Mouse (Mus musculus) hindbrain, embryonic 14.5 days (tissue): ENCODE data around the gene Lrrc29. TPM values are rescaled to one million over a fixed set of nuclear protein-coding genes. Genes with fewer than 3 reads are reported as not detected.

Experiments
- ATAC-seq: fragments of 200-750 bp; cut with Nextera tagmentation; 2 replicates; pipeline ENCODE4 v1.8.0; 2017; ENCODE audit warnings: moderate number of reproducible peaks, mild to moderate bottlenecking, moderate TSS enrichment, moderate library complexity; ENCODE audit not compliant: low FRiP score
- DNase-seq: peaks from one replicate; pipeline ENCODE4 v3.0.0-alpha.2; 2015; ENCODE audit warnings: low spot score
- H3K27ac ChIP-seq: fragments of 300-500 bp; sonication (generic); 2 replicates; pipeline ENCODE4 v1.5.1; 2014; ENCODE audit warnings: mild to moderate bottlenecking, moderate library complexity
- H3K27me3 ChIP-seq: fragments of 300-500 bp; sonication (generic); 2 replicates; pipeline ENCODE4 v1.6.1; 2014; ENCODE audit warnings: mild to moderate bottlenecking, low read length, mixed read lengths; ENCODE audit not compliant: control insufficient read depth, insufficient read depth
- H3K36me3 ChIP-seq: fragments of 300-500 bp; sonication (generic); replicated peaks from 2 replicates; pipeline ENCODE4 v1.6.1; 2014; ENCODE audit not compliant: control insufficient read depth, insufficient read depth
- H3K4me1 ChIP-seq: fragments of 300-500 bp; sonication (generic); replicated peaks from 2 replicates; pipeline ENCODE4 v1.6.1; 2014; ENCODE audit warnings: antibody characterized with exemption, low read length, mixed read lengths; ENCODE audit not compliant: control insufficient read depth, insufficient read depth
- H3K4me2 ChIP-seq: fragments of 300-500 bp; sonication (generic); replicated peaks from 2 replicates; pipeline ENCODE4 v1.6.1; 2014; ENCODE audit warnings: mild to moderate bottlenecking, moderate library complexity
- H3K4me3 ChIP-seq: fragments of 300-500 bp; sonication (generic); replicated peaks from 2 replicates; pipeline ENCODE4 v1.5.1; 2014; ENCODE audit warnings: mild to moderate bottlenecking, low read length
- H3K9ac ChIP-seq: fragments of 300-500 bp; sonication (generic); 2 replicates; pipeline ENCODE4 v1.6.1; 2014
- H3K9me3 ChIP-seq: fragments of 300-500 bp; sonication (generic); 2 replicates; pipeline ENCODE4 v1.6.1; 2016; ENCODE audit warnings: low read length; ENCODE audit not compliant: control insufficient read depth
- WGBS: fragments of 180-500 bp; shearing (Covaris S2); extraction: QIAGEN DNeasy Blood & Tissue Kit; methylation state at CpG from one replicate; pipeline ENCODE4 v1.1.7; 2014; 5-methylcytosine and 5-hydroxymethylcytosine counted together
- polyA plus RNA-seq: library from polyadenylated mRNA; unstranded; fragments of >200 nt; fragmentation: Nextera tagmentation; extraction: Ambion mirVana; gene quantifications from 2 replicates; pipeline ENCODE4 v1.2.1, GENCODE M21; 2014

Gene Lrrc29
- polyA plus RNA-seq, 1 experiment from 2014 or later, result 0.92 TPM

GRCm38 (mm10) chr8:105332523-105332922 is 6.4 kb upstream of the Lrrc29 start:
- H3K27me3 ChIP-seq, result no peaks in the 10 kb centered on the region
- WGBS, result 94% methylated on average over 2 of the region's 2 CpGs
- no peaks in the 10 kb centered on the region for H3K9me3 ChIP-seq
- H3K4me2 ChIP-seq, result no peak overlapping the region
- ATAC-seq (no peak), DNase-seq (no peak)
- H3K27ac ChIP-seq, result no peak overlapping the region
- no peak overlapping the region for H3K4me3 ChIP-seq
- H3K4me1 ChIP-seq, result peaks cover under 1% of the 10 kb centered on the region
- H3K9ac ChIP-seq, result no peak overlapping the region
- H3K36me3 ChIP-seq, result peaks cover 60% of the 10 kb centered on the region

- no peak for ATAC-seq
- H3K36me3 ChIP-seq, result peaks cover 60% of the 10 kb centered on the region
- no peak overlapping the region for H3K27ac ChIP-seq
- peaks cover 7% of the 10 kb centered on the region for H3K4me1 ChIP-seq
- no peak overlapping the region for H3K9ac ChIP-seq
- H3K4me3 ChIP-seq, result no peak overlapping the region
- no peaks in the 10 kb centered on the region for H3K27me3 ChIP-seq
- no peak overlapping the region for H3K4me2 ChIP-seq
- no peak for DNase-seq
- 97% methylated on average over 9 of the region's 9 CpGs for WGBS
- no peaks in the 10 kb centered on the region for H3K9me3 ChIP-seq
Measured at GRCm38 (mm10) chr8:105331931-105332330, 5.9 kb upstream of the Lrrc29 start.

- no peak overlapping the region for H3K27ac ChIP-seq
- no peak overlapping the region for H3K4me2 ChIP-seq
- DNase-seq (no peak), ATAC-seq (no peak)
- peaks cover 60% of the 10 kb centered on the region for H3K36me3 ChIP-seq
- no peak overlapping the region for H3K4me3 ChIP-seq
- H3K4me1 ChIP-seq, result peaks cover 8% of the 10 kb centered on the region
- H3K27me3 ChIP-seq, result no peaks in the 10 kb centered on the region
- no peak overlapping the region for H3K9ac ChIP-seq
- 95% methylated on average over 22 of the region's 22 CpGs for WGBS
- H3K9me3 ChIP-seq, result no peaks in the 10 kb centered on the region
Measured at GRCm38 (mm10) chr8:105331469-105331868, 5.4 kb upstream of the Lrrc29 start.

GRCm38 (mm10) chr8:105330325-105330724 is 4.2 kb upstream of the Lrrc29 start:
- Histone ChIP-seq H3K4me3 (no peak overlapping the region), H3K27me3 (no peaks in the 10 kb centered on the region), H3K9ac (no peak overlapping the region), H3K9me3 (no peaks in the 10 kb centered on the region), H3K36me3 (peaks cover 60% of the 10 kb centered on the region), H3K4me2 (no peak overlapping the region), H3K4me1 (peaks cover 11% of the 10 kb centered on the region), H3K27ac (no peak overlapping the region)
- 95% methylated on average over 12 of the region's 12 CpGs for WGBS
- no peak for DNase-seq
- ATAC-seq, result no peak

- H3K36me3 ChIP-seq, result peaks cover 55% of the 10 kb centered on the region
- H3K27me3 ChIP-seq, result no peaks in the 10 kb centered on the region
- peaks cover 19% of the 10 kb centered on the region for H3K4me1 ChIP-seq
- H3K27ac ChIP-seq, result peak overlapping the region; percentile 76; the same call in 1 of the 2 replicates
- peak overlapping the region; percentile 65 for H3K9ac ChIP-seq
- no peak for ATAC-seq
- 44% methylated on average over 6 of the region's 6 CpGs for WGBS
- H3K4me2 ChIP-seq, result peak overlapping the region; percentile 90
- H3K9me3 ChIP-seq, result no peaks in the 10 kb centered on the region
- no peak for DNase-seq
- peak overlapping the region; percentile 65 for H3K4me3 ChIP-seq
Measured at GRCm38 (mm10) chr8:105326968-105327367, 890 bp upstream of the Lrrc29 start.

- Histone ChIP-seq H3K27me3 (no peaks in the 10 kb centered on the region), H3K4me2 (peak overlapping the region; percentile 90), H3K36me3 (peaks cover 49% of the 10 kb centered on the region), H3K9me3 (no peaks in the 10 kb centered on the region), H3K4me1 (peaks cover 19% of the 10 kb centered on the region), H3K9ac (peak overlapping the region; percentile 85), H3K4me3 (peak overlapping the region; percentile 65), H3K27ac (peak overlapping the region; percentile 73)
- DNase-seq (no peak), ATAC-seq (peak; percentile 63)
- WGBS, result under 1% methylated on average over 12 of the region's 12 CpGs
Measured at GRCm38 (mm10) chr8:105325641-105326093, 411 bp downstream of the Lrrc29 start.

GRCm38 (mm10) chr8:105323183-105323582 is 2.9 kb downstream of the Lrrc29 start:
- no peak overlapping the region for H3K4me2 ChIP-seq
- peaks cover 43% of the 10 kb centered on the region for H3K36me3 ChIP-seq
- DNase-seq (no peak), ATAC-seq (no peak)
- H3K4me3 ChIP-seq, result no peak overlapping the region
- H3K9me3 ChIP-seq, result no peaks in the 10 kb centered on the region
- WGBS, result 96% methylated on average over 4 of the region's 4 CpGs
- H3K9ac ChIP-seq, result no peak overlapping the region
- no peaks in the 10 kb centered on the region for H3K27me3 ChIP-seq
- H3K27ac ChIP-seq, result no peak overlapping the region
- peaks cover 19% of the 10 kb centered on the region for H3K4me1 ChIP-seq

GRCm38 (mm10) chr8:105318662-105319190 is 7.4 kb downstream of the Lrrc29 start:
- 84% methylated on average over 11 of the region's 11 CpGs for WGBS
- Histone ChIP-seq H3K27me3 (no peaks in the 10 kb centered on the region), H3K36me3 (peaks cover 83% of the 10 kb centered on the region), H3K4me1 (no peaks in the 10 kb centered on the region), H3K4me3 (no peak overlapping the region), H3K27ac (no peak overlapping the region), H3K4me2 (no peak overlapping the region), H3K9ac (no peak overlapping the region), H3K9me3 (no peaks in the 10 kb centered on the region)
- DNase-seq (no peak), ATAC-seq (no peak)

GRCm38 (mm10) chr8:105317941-105318340 is 8.1 kb downstream of the Lrrc29 start:
- H3K9ac ChIP-seq, result 0 out of 2 replicates have a peak overlapping the region, but pooled peaks have one; percentile 8
- no peaks in the 10 kb centered on the region for H3K9me3 ChIP-seq
- H3K27ac ChIP-seq, result no peak overlapping the region
- H3K36me3 ChIP-seq, result peaks cover 86% of the 10 kb centered on the region
- WGBS, result 81% methylated on average over 4 of the region's 4 CpGs
- no peak overlapping the region for H3K4me2 ChIP-seq
- DNase-seq (no peak), ATAC-seq (no peak)
- no peak overlapping the region for H3K4me3 ChIP-seq
- no peaks in the 10 kb centered on the region for H3K27me3 ChIP-seq
- no peaks in the 10 kb centered on the region for H3K4me1 ChIP-seq
